Mouse (Mus musculus): Measurements from ENCODE around the gene Ino80e. TPM values are rescaled to one million over a fixed set of nuclear protein-coding genes. Genes with fewer than 3 reads are reported as not detected.

Gene Ino80e
- polyA plus RNA-seq, 1 experiment from 2014 or later: 124 TPM

- Histone ChIP-seq H3K4me2 (no peak overlapping the region), H3K4me3 (ENCODE audit: low read depth, low read length) (no peak overlapping the region), H3K4me1 (replicated peaks; ENCODE audit: control insufficient read depth, insufficient read depth, low read length) (peaks cover 6% of the 10 kb centered on the region; the same call in 1 of the 2 replicates), H3K36me3 (ENCODE audit: control insufficient read depth, insufficient read depth, low read length) (no peaks in the 10 kb centered on the region), H3K9ac (ENCODE audit: low read depth, low read length) (no peak overlapping the region), H3K27ac (ENCODE audit: low read depth, low read length) (no peak overlapping the region), H3K9me3 (ENCODE audit: control insufficient read depth, low read length) (no peaks in the 10 kb centered on the region), H3K27me3 (replicated peaks; ENCODE audit: control insufficient read depth, insufficient read depth, low read length) (peaks cover 43% of the 10 kb centered on the region)
- 58% methylated on average over 5 of the region's 5 CpGs for WGBS
- DNase-seq (ENCODE audit: low spot score) (no peak), ATAC-seq (replicated peaks; ENCODE audit: low FRiP score) (no peak)
Observed at GRCm38 (mm10) chr7:126825952-126826351, 36.2 kb downstream of the Ino80e start.

- Histone ChIP-seq H3K36me3 (ENCODE audit: control insufficient read depth, insufficient read depth, low read length) (no peaks in the 10 kb centered on the region), H3K9ac (ENCODE audit: low read depth, low read length) (no peak overlapping the region), H3K4me1 (replicated peaks; ENCODE audit: control insufficient read depth, insufficient read depth, low read length) (peaks cover 6% of the 10 kb centered on the region; the same call in 1 of the 2 replicates), H3K27me3 (replicated peaks; ENCODE audit: control insufficient read depth, insufficient read depth, low read length) (peaks cover 41% of the 10 kb centered on the region), H3K4me2 (no peak overlapping the region), H3K27ac (ENCODE audit: low read depth, low read length) (no peak overlapping the region), H3K4me3 (ENCODE audit: low read depth, low read length) (no peak overlapping the region), H3K9me3 (ENCODE audit: control insufficient read depth, low read length) (no peaks in the 10 kb centered on the region)
- DNase-seq (ENCODE audit: low spot score) (no peak), ATAC-seq (replicated peaks; ENCODE audit: low FRiP score) (no peak)
- 18% methylated on average over 8 of the region's 8 CpGs for WGBS
Observed at GRCm38 (mm10) chr7:126825403-126825802, 36.8 kb downstream of the Ino80e start.

- Histone ChIP-seq H3K27me3 (replicated peaks; ENCODE audit: control insufficient read depth, insufficient read depth, low read length) (peaks cover 36% of the 10 kb centered on the region), H3K4me3 (ENCODE audit: low read depth, low read length) (no peak overlapping the region), H3K9me3 (ENCODE audit: control insufficient read depth, low read length) (no peaks in the 10 kb centered on the region), H3K9ac (ENCODE audit: low read depth, low read length) (no peak overlapping the region), H3K36me3 (ENCODE audit: control insufficient read depth, insufficient read depth, low read length) (no peaks in the 10 kb centered on the region), H3K4me1 (replicated peaks; ENCODE audit: control insufficient read depth, insufficient read depth, low read length) (peaks cover 6% of the 10 kb centered on the region; the same call in 1 of the 2 replicates), H3K4me2 (no peak overlapping the region), H3K27ac (ENCODE audit: low read depth, low read length) (no peak overlapping the region)
- ATAC-seq (replicated peaks; ENCODE audit: low FRiP score) (no peak), DNase-seq (ENCODE audit: low spot score) (no peak)
- WGBS: 16% methylated on average over 10 of the region's 10 CpGs
Observed at GRCm38 (mm10) chr7:126823940-126824339, 38.2 kb downstream of the Ino80e start.

- Histone ChIP-seq H3K9ac (ENCODE audit: low read depth, low read length) (no peak overlapping the region), H3K9me3 (ENCODE audit: control insufficient read depth, low read length) (no peaks in the 10 kb centered on the region), H3K27ac (ENCODE audit: low read depth, low read length) (no peak overlapping the region), H3K4me1 (replicated peaks; ENCODE audit: control insufficient read depth, insufficient read depth, low read length) (peaks cover 6% of the 10 kb centered on the region; the same call in 1 of the 2 replicates), H3K36me3 (ENCODE audit: control insufficient read depth, insufficient read depth, low read length) (no peaks in the 10 kb centered on the region), H3K4me2 (peak overlapping the region; percentile 52), H3K4me3 (ENCODE audit: low read depth, low read length) (peak overlapping the region; percentile 26), H3K27me3 (replicated peaks; ENCODE audit: control insufficient read depth, insufficient read depth, low read length) (peaks cover 33% of the 10 kb centered on the region)
- ATAC-seq (replicated peaks; ENCODE audit: low FRiP score) (no peak), DNase-seq (ENCODE audit: low spot score) (no peak)
- 0% methylated on average over 11 of the region's 19 CpGs for WGBS
Observed at GRCm38 (mm10) chr7:126823202-126823711, 38.9 kb downstream of the Ino80e start.

- Histone ChIP-seq H3K9me3 (ENCODE audit: control insufficient read depth, low read length) (no peaks in the 10 kb centered on the region), H3K36me3 (ENCODE audit: control insufficient read depth, insufficient read depth, low read length) (no peaks in the 10 kb centered on the region), H3K27ac (ENCODE audit: low read depth, low read length) (no peak overlapping the region), H3K4me3 (ENCODE audit: low read depth, low read length) (no peak overlapping the region), H3K4me2 (peak overlapping the region; percentile 52; the same call in 1 of the 2 replicates), H3K4me1 (replicated peaks; ENCODE audit: control insufficient read depth, insufficient read depth, low read length) (peaks cover 6% of the 10 kb centered on the region; the same call in 1 of the 2 replicates), H3K9ac (ENCODE audit: low read depth, low read length) (no peak overlapping the region), H3K27me3 (replicated peaks; ENCODE audit: control insufficient read depth, insufficient read depth, low read length) (peaks cover 33% of the 10 kb centered on the region)
- DNase-seq (ENCODE audit: low spot score): no peak
- ATAC-seq (replicated peaks; ENCODE audit: low FRiP score): no peak
- 17% methylated on average over 9 of the region's 9 CpGs for WGBS
Observed at GRCm38 (mm10) chr7:126822741-126823140, 39.4 kb downstream of the Ino80e start.

- ATAC-seq (replicated peaks; ENCODE audit: low FRiP score) (0 out of 2 replicates have a peak, but pooled peaks have one; percentile 45), DNase-seq (ENCODE audit: low spot score) (peak; percentile 80)
- Histone ChIP-seq H3K4me3 (ENCODE audit: low read depth, low read length) (no peak overlapping the region), H3K9ac (ENCODE audit: low read depth, low read length) (no peak overlapping the region), H3K9me3 (ENCODE audit: control insufficient read depth, low read length) (no peaks in the 10 kb centered on the region), H3K27ac (ENCODE audit: low read depth, low read length) (no peak overlapping the region), H3K27me3 (replicated peaks; ENCODE audit: control insufficient read depth, insufficient read depth, low read length) (peaks cover 33% of the 10 kb centered on the region), H3K36me3 (ENCODE audit: control insufficient read depth, insufficient read depth, low read length) (no peaks in the 10 kb centered on the region), H3K4me1 (replicated peaks; ENCODE audit: control insufficient read depth, insufficient read depth, low read length) (peaks cover 6% of the 10 kb centered on the region; the same call in 1 of the 2 replicates), H3K4me2 (no peak overlapping the region)
- WGBS: 16% methylated on average over 7 of the region's 7 CpGs
Observed at GRCm38 (mm10) chr7:126821835-126822511, 40.2 kb downstream of the Ino80e start.

- Histone ChIP-seq H3K9me3 (ENCODE audit: control insufficient read depth, low read length) (no peaks in the 10 kb centered on the region), H3K27ac (ENCODE audit: low read depth, low read length) (no peak overlapping the region), H3K9ac (ENCODE audit: low read depth, low read length) (no peak overlapping the region), H3K4me1 (replicated peaks; ENCODE audit: control insufficient read depth, insufficient read depth, low read length) (peaks cover 6% of the 10 kb centered on the region; the same call in 1 of the 2 replicates), H3K36me3 (ENCODE audit: control insufficient read depth, insufficient read depth, low read length) (no peaks in the 10 kb centered on the region), H3K4me2 (no peak overlapping the region), H3K27me3 (replicated peaks; ENCODE audit: control insufficient read depth, insufficient read depth, low read length) (peaks cover 15% of the 10 kb centered on the region), H3K4me3 (ENCODE audit: low read depth, low read length) (no peak overlapping the region)
- 42% methylated on average over 1 of the region's 1 CpGs for WGBS
- ATAC-seq (replicated peaks; ENCODE audit: low FRiP score) (no peak), DNase-seq (ENCODE audit: low spot score) (no peak)
Observed at GRCm38 (mm10) chr7:126818818-126819217, 43.4 kb downstream of the Ino80e start.

GRCm38 (mm10) chr7:126817595-126817994 lies 44.6 kb downstream of the Ino80e start:
- no peak overlapping the region for H3K4me2 ChIP-seq
- 87% methylated on average over 7 of the region's 7 CpGs for WGBS
- no peak overlapping the region for H3K4me3 ChIP-seq (ENCODE audit: low read depth, low read length)
- H3K9me3 ChIP-seq (ENCODE audit: control insufficient read depth, low read length): no peaks in the 10 kb centered on the region
- H3K9ac ChIP-seq (ENCODE audit: low read depth, low read length): no peak overlapping the region
- ATAC-seq (replicated peaks; ENCODE audit: low FRiP score) (no peak), DNase-seq (ENCODE audit: low spot score) (no peak)
- H3K36me3 ChIP-seq (ENCODE audit: control insufficient read depth, insufficient read depth, low read length): no peaks in the 10 kb centered on the region
- no peak overlapping the region for H3K27ac ChIP-seq (ENCODE audit: low read depth, low read length)
- H3K4me1 ChIP-seq (replicated peaks; ENCODE audit: control insufficient read depth, insufficient read depth, low read length): 0 out of 2 replicates have a peak, but pooled peaks cover 4% of the 10 kb centered on the region
- peaks cover 3% of the 10 kb centered on the region; the same call in 1 of the 2 replicates for H3K27me3 ChIP-seq (replicated peaks; ENCODE audit: control insufficient read depth, insufficient read depth, low read length)

GRCm38 (mm10) chr7:126816494-126816893 lies 45.7 kb downstream of the Ino80e start:
- Histone ChIP-seq H3K27me3 (replicated peaks; ENCODE audit: control insufficient read depth, insufficient read depth, low read length) (no peaks in the 10 kb centered on the region), H3K36me3 (ENCODE audit: control insufficient read depth, insufficient read depth, low read length) (no peaks in the 10 kb centered on the region), H3K9me3 (ENCODE audit: control insufficient read depth, low read length) (no peaks in the 10 kb centered on the region), H3K4me3 (ENCODE audit: low read depth, low read length) (no peak overlapping the region), H3K27ac (ENCODE audit: low read depth, low read length) (no peak overlapping the region), H3K9ac (ENCODE audit: low read depth, low read length) (no peak overlapping the region), H3K4me1 (replicated peaks; ENCODE audit: control insufficient read depth, insufficient read depth, low read length) (no peaks in the 10 kb centered on the region), H3K4me2 (no peak overlapping the region)
- no peak for DNase-seq (ENCODE audit: low spot score)
- 84% methylated on average over 8 of the region's 8 CpGs for WGBS
- no peak for ATAC-seq (replicated peaks; ENCODE audit: low FRiP score)
